ENCODE assay signal across 3 mouse cellular contexts in the genomic region with DNA sequence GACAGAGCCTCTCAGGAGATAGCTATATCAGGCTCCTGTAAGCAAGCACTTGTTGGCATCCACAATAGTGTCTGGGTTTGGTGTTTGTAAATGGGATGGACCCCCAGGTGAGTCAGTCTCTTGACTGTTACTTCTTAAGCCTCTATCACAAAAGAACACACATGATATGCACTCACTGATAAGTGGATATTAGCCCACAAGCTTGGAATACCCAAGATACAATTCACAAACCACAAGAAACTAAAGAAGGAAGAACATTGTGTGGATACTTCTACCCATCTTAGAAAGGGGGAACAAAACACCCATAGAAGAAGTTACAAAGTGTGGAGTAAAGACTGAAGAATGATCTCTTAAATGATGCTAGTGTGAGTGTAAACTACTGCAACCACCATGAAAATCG.
A peak's percentile ranks its signal among the peaks of the same experiment; 100 is the strongest.
DNase-seq lines count a peak whose midpoint lies in the region; TF ChIP-seq lines count a peak whose summit lies in the region.
"Not testable (repeated sequence)": the region's sequence is repeated elsewhere in the genome, so short reads cannot be mapped to it uniquely, and the experiment has no call there.

No protein-coding gene starts in this region.

- not testable (repeated sequence) for TF ChIP-seq CTCF in MEL (IDR thresholded peaks at IDR 0.05 in 2 of 3, conservative IDR thresholded peaks at IDR 0.05 in 1 of 3; ENCODE audit: control insufficient read depth in 1 of 3, insufficient read depth in 1 of 3, low read depth in 2 of 3, low read length in 3 of 3, poor library complexity in 1 of 3, severe bottlenecking in 1 of 3)

- not testable (repeated sequence) for TF ChIP-seq POLR2A in MEL (IDR thresholded peaks at IDR 0.05; ENCODE audit: control insufficient read depth in 1 of 2, insufficient read depth in 1 of 2, low read depth in 1 of 2, low read length in 2 of 2, poor library complexity in 1 of 2)

- not testable (repeated sequence) for H3K27me3 ChIP-seq in MEL (ENCODE audit: control insufficient read depth in 1 of 2, insufficient read depth in 2 of 2, low read length in 2 of 2)

- H3K36me3 ChIP-seq in MEL (ENCODE audit: control insufficient read depth in 1 of 2, insufficient read depth in 2 of 2, low read length in 2 of 2), result peaks cover 0 to 14% of the 10 kb centered on the region in 2 experiments; a peak in 2 of 4 replicates

- not testable (repeated sequence) for H3K4me3 ChIP-seq in MEL (ENCODE audit: control insufficient read depth in 1 of 2, insufficient read depth in 1 of 2, low read depth in 2 of 2, low read length in 2 of 2)

- DNase-seq in 416B (ENCODE audit: low read depth), result peak; percentile 1
- DNase-seq in MEL (ENCODE audit: low read depth, low spot score), result peak; percentile 59
- DNase-seq in MEL-GATA-1-ER (ENCODE audit: extremely low read depth, low read depth), result peak; percentile 8

- H3K79me2 ChIP-seq in MEL (ENCODE audit: control insufficient read depth, insufficient read depth, low read length, poor library complexity), result not testable (repeated sequence)

- peak; percentile 87 to 88 for TF ChIP-seq EP300 in MEL (IDR thresholded peaks at IDR 0.05; ENCODE audit: low read depth in 1 of 2, low read length in 2 of 2)

- not testable (repeated sequence) for H3K9me3 ChIP-seq in MEL (replicated peaks; ENCODE audit: insufficient read depth, low read length)

- H3K9ac ChIP-seq in MEL (ENCODE audit: control insufficient read depth, low read depth, low read length, poor library complexity, severe bottlenecking), result not testable (repeated sequence)

- not testable (repeated sequence) for TF ChIP-seq RAD21 in MEL (IDR thresholded peaks at IDR 0.05; ENCODE audit: low read depth, low read length)

- not testable (repeated sequence) for H3K4me1 ChIP-seq in MEL (ENCODE audit: control insufficient read depth in 1 of 2, insufficient read depth in 2 of 2, low read length in 2 of 2)

- H3K27ac ChIP-seq in MEL (ENCODE audit: control insufficient read depth, low read depth, low read length), result not testable (repeated sequence)

TF ChIP-seq in MEL, 35 proteins besides CTCF, POLR2A, EP300 and RAD21:
- TF ChIP-seq RCOR1 (IDR thresholded peaks at IDR 0.05; ENCODE audit: low read depth, low read length) (peak; percentile 59), TBP (IDR thresholded peaks at IDR 0.05; ENCODE audit: low read depth, low read length) (0 out of 2 replicates have a peak, but pooled peaks have one; percentile 41), GATA1 (IDR thresholded peaks at IDR 0.05; ENCODE audit: low read depth, low read length) (peak; percentile 81), ETS1 (IDR thresholded peaks at IDR 0.05; ENCODE audit: low read depth, low read length) (peak; percentile 39; the same call in 1 of the 2 replicates), TCF12 (IDR thresholded peaks at IDR 0.05; ENCODE audit: low read depth, low read length) (peak; percentile 88), MAFK (IDR thresholded peaks at IDR 0.05; ENCODE audit: borderline replicate concordance, low read depth, low read length) (0 out of 2 replicates have a peak, but pooled peaks have one; percentile 27)

Comparison
In these comparisons a context has a peak if more than half of its experiments do, and no peak if none do; other contexts are left out.
1. DNase-seq: peak in every context shown above with its lines; median percentile 59 in MEL; 8 in MEL-GATA-1-ER; 1 in 416B.